Mouse (Mus musculus) heart, embryonic 16.5 days (tissue): ENCODE data around the gene Arfgap2. TPM values are rescaled to one million over a fixed set of nuclear protein-coding genes. Genes with fewer than 3 reads are reported as not detected.

Source experiments
- ATAC-seq: fragments of 200-750 bp; cut with Nextera tagmentation; replicated peaks from 2 replicates; pipeline ENCODE4 v1.8.0; 2017; ENCODE audit warnings: moderate number of reproducible peaks; ENCODE audit not compliant: insufficient read depth, low FRiP score; ENCODE audit errors: extremely low read depth
- H3K27ac ChIP-seq: fragments of 300-500 bp; sonication (generic); 2 replicates; pipeline ENCODE4 v1.5.1; 2014; ENCODE audit warnings: mild to moderate bottlenecking, low read length, control low read depth, moderate library complexity
- H3K27me3 ChIP-seq: fragments of 300-500 bp; sonication (generic); 2 replicates; pipeline ENCODE4 v1.6.1; 2014; ENCODE audit warnings: low read length, mixed read lengths; ENCODE audit not compliant: control insufficient read depth, insufficient read depth
- H3K36me3 ChIP-seq: fragments of 300-500 bp; sonication (generic); 2 replicates; pipeline ENCODE4 v1.6.1; 2014; ENCODE audit not compliant: control insufficient read depth, insufficient read depth
- H3K4me1 ChIP-seq: fragments of 300-500 bp; sonication (generic); 2 replicates; pipeline ENCODE4 v1.6.1; 2014; ENCODE audit warnings: low read length, mixed read lengths; ENCODE audit not compliant: control insufficient read depth, insufficient read depth
- H3K4me2 ChIP-seq: fragments of 300-500 bp; sonication (generic); 2 replicates; pipeline ENCODE4 v1.6.1; 2014; ENCODE audit warnings: low read depth, mild to moderate bottlenecking, control low read depth, low read length
- H3K4me3 ChIP-seq: fragments of 300-500 bp; sonication (generic); 2 replicates; pipeline ENCODE4 v1.5.1; 2014; ENCODE audit warnings: mild to moderate bottlenecking, control low read depth, low read length
- H3K9ac ChIP-seq: fragments of 300-500 bp; sonication (generic); 2 replicates; pipeline ENCODE4 v1.6.1; 2014; ENCODE audit warnings: low read length, control low read depth
- H3K9me3 ChIP-seq: fragments of 300-500 bp; sonication (generic); replicated peaks from 2 replicates; pipeline ENCODE4 v1.6.1; 2016; ENCODE audit warnings: low read length; ENCODE audit not compliant: control insufficient read depth
- WGBS: fragments of 180-500 bp; shearing (Covaris S2); extraction: QIAGEN DNeasy Blood & Tissue Kit; methylation state at CpG from one replicate; pipeline ENCODE4 v1.1.7; 2014; 5-methylcytosine and 5-hydroxymethylcytosine counted together
- polyA plus RNA-seq: library from polyadenylated mRNA; unstranded; fragments of >200 nt; fragmentation: Nextera tagmentation; extraction: Ambion mirVana; gene quantifications from 2 replicates; pipeline ENCODE4 v1.2.1, GENCODE M21; 2015

Gene Arfgap2
- polyA plus RNA-seq, 1 experiment from 2014 or later = 64.9 TPM

GRCm38 (mm10) chr2:91243416-91243815 lies 21.4 kb upstream of the Arfgap2 start:
- H3K36me3 ChIP-seq = no peaks in the 10 kb centered on the region
- H3K4me1 ChIP-seq = no peaks in the 10 kb centered on the region
- H3K4me3 ChIP-seq = no peak overlapping the region
- H3K27me3 ChIP-seq = no peaks in the 10 kb centered on the region
- 60% methylated on average over 3 of the region's 3 CpGs for WGBS
- no peak overlapping the region for H3K4me2 ChIP-seq
- no peak overlapping the region for H3K27ac ChIP-seq
- no peak for ATAC-seq
- no peak overlapping the region for H3K9ac ChIP-seq
- H3K9me3 ChIP-seq = no peaks in the 10 kb centered on the region

- H3K27me3 ChIP-seq = no peaks in the 10 kb centered on the region
- H3K4me3 ChIP-seq = no peak overlapping the region
- no peak overlapping the region for H3K27ac ChIP-seq
- H3K4me2 ChIP-seq = no peak overlapping the region
- WGBS = 71% methylated on average over 5 of the region's 5 CpGs
- no peak overlapping the region for H3K9ac ChIP-seq
- no peaks in the 10 kb centered on the region for H3K36me3 ChIP-seq
- ATAC-seq = no peak
- H3K4me1 ChIP-seq = no peaks in the 10 kb centered on the region
- H3K9me3 ChIP-seq = no peaks in the 10 kb centered on the region
These were observed 20.1 kb upstream of the Arfgap2 start for GRCm38 (mm10) chr2:91244557-91245228.

DNA sequence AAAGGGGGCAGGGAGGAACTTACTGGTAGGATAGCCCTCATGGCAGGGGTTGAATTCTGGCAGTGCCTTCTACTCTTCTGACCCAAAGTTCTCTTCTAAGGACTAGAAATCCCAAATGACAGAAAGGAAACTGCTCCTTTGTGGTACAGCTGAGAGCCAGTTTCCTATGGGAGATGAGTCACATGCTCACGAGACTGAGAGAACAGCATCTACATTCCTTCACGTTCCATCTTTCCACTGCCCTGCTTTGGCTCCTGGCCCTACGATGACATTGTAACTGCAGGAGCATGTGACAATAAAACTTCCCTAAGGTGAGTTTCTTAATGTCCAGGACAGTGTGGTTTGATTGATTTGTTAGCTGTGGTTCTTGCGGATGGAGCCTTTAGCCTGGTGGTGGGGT lies 16.4 kb upstream of the Arfgap2 start:
- no peak overlapping the region for H3K9ac ChIP-seq
- H3K36me3 ChIP-seq = no peaks in the 10 kb centered on the region
- no peak overlapping the region for H3K4me3 ChIP-seq
- H3K9me3 ChIP-seq = no peaks in the 10 kb centered on the region
- 71% methylated on average over 4 of the region's 4 CpGs for WGBS
- no peak overlapping the region for H3K4me2 ChIP-seq
- no peak for ATAC-seq
- H3K4me1 ChIP-seq = 0 out of 2 replicates have a peak, but pooled peaks cover 3% of the 10 kb centered on the region
- no peaks in the 10 kb centered on the region; the same call in 1 of the 2 replicates for H3K27me3 ChIP-seq
- H3K27ac ChIP-seq = no peak overlapping the region

GRCm38 (mm10) chr2:91252001-91252400 lies 12.8 kb upstream of the Arfgap2 start:
- Histone ChIP-seq H3K9ac (no peak overlapping the region), H3K4me2 (no peak overlapping the region), H3K4me3 (no peak overlapping the region), H3K27ac (peak overlapping the region; percentile 46), H3K27me3 (peaks cover 5% of the 10 kb centered on the region; the same call in 1 of the 2 replicates), H3K36me3 (no peaks in the 10 kb centered on the region), H3K4me1 (peaks cover 10% of the 10 kb centered on the region; the same call in 1 of the 2 replicates), H3K9me3 (no peaks in the 10 kb centered on the region)
- ATAC-seq = no peak
- WGBS = 44% methylated on average over 4 of the region's 4 CpGs

DNA sequence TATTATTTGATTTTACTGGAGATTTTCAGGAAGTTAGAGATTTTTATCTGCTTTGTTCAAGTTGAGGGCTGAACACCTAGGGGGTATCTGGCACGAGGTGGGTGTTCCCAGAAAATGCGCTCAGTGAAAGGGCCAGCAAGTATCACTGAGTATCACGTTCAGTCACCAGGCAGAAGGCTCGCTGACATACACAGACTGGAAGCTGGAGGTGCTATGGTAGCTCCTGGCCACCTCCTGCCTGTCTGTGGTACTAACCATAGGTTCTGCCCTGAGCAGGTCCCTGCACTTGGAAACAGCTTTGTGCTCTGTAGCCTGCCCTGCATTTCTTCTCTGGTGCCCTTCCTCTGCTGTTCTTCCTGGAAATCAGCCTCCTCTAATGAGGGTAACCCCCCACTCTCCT lies 12.3 kb upstream of the Arfgap2 start:
- Histone ChIP-seq H3K9me3 (no peaks in the 10 kb centered on the region), H3K4me2 (no peak overlapping the region), H3K27ac (peak overlapping the region; percentile 46), H3K4me3 (no peak overlapping the region), H3K4me1 (peaks cover 12% of the 10 kb centered on the region; the same call in 1 of the 2 replicates), H3K36me3 (no peaks in the 10 kb centered on the region), H3K9ac (no peak overlapping the region), H3K27me3 (peaks cover 5% of the 10 kb centered on the region; the same call in 1 of the 2 replicates)
- no peak for ATAC-seq
- 46% methylated on average over 4 of the region's 4 CpGs for WGBS

DNA sequence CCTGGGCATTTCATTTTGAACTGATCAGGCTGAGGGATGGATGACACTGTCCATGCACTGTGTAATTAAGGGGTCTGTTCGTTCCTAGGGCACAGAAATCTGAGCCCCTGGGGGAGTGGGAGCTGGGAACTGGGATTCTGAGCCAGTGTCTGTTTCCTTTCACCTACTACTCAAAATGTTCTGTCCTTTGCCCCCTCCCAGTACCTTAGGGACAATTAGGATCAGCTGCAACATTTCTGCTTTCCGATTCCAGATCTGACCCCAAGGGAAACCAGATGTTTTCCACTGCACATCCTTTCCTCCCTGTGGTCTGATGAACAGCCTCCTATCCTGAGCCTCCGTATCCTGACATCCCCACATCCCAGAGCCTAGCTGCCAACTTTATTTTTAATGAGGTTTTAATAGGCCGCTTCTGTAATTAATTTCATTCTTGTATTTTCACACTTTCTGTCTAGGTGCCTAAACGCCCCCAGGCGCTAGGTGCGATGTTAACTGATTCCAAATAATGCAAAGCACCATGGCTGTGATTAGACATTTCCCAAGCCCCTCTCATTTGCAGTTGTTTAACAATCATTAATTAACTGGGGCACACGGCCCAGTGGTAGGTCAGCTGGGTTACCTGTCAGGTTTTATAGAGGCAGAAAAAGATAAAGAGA lies 9.9 kb upstream of the Arfgap2 start:
- no peak for ATAC-seq
- peak overlapping the region; percentile 71 for H3K4me2 ChIP-seq
- H3K36me3 ChIP-seq = no peaks in the 10 kb centered on the region
- peaks cover 29% of the 10 kb centered on the region for H3K4me1 ChIP-seq
- WGBS = 55% methylated on average over 8 of the region's 8 CpGs
- no peak overlapping the region; the same call in 1 of the 2 replicates for H3K9ac ChIP-seq
- no peak overlapping the region for H3K27ac ChIP-seq
- H3K27me3 ChIP-seq = peaks cover 5% of the 10 kb centered on the region; the same call in 1 of the 2 replicates
- no peaks in the 10 kb centered on the region for H3K9me3 ChIP-seq
- H3K4me3 ChIP-seq = no peak overlapping the region; the same call in 1 of the 2 replicates

- Histone ChIP-seq H3K36me3 (no peaks in the 10 kb centered on the region), H3K9me3 (no peaks in the 10 kb centered on the region), H3K4me3 (peak within 1 kb of the TSS; percentile 74), H3K9ac (peak within 1 kb of the TSS; percentile 84), H3K27ac (peak within 1 kb of the TSS; percentile 84), H3K4me1 (peaks cover 31% of the 10 kb centered on the region), H3K4me2 (peak within 1 kb of the TSS; percentile 71), H3K27me3 (peaks cover 5% of the 10 kb centered on the region; the same call in 1 of the 2 replicates)
- peak; percentile 30; the same call in 1 of the 2 replicates for ATAC-seq
- 1% methylated on average over 27 of the region's 27 CpGs for WGBS
These were observed 9.1 kb upstream of the Arfgap2 start, which contains the start of gene Pacsin3 for GRCm38 (mm10) chr2:91255661-91256150. TSS of gene Pacsin3 (plus strand) at chr2:91255954.

DNA sequence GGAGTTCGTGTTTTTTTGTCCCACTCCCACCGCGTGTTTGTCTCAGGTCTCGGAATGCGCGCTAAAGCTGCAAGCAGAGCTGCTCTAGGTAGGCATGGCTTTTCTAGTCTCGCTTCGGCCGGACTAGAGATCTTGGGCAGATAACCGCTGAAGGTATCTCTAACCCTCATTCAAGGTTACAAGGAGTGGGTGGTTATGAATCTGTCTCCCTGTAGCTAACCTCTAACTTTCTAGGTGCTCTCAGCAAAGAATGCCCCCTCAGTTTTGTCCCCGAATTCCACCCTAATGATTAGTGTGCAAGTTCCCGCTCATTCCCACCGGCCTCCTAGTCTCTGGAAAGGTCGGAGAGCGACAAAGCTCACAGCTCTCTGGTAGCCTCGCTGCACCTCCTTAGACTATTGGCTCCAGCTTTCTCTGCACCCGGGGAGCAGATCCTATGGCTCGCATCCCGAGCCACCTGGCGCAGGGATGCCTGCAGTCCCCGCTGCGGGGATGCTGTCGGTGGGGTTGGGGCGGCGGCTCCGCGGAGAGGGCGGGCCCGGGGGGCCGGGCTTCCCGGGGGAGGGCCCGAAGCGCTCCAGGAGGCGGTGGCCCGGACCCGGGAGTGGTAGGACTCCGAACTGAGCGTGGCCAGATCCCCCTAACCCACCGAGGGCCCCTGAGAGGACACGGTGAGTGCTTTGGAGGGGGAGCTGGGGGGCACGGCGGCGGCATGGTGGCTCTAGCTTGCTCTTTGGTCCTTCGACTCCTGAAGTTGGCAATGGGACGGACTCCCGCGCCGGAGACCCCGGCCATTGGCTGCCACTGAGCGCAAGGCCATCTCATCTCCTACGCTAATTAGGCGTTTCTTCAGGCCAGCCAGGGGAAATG lies 8.3 kb upstream of the Arfgap2 start:
- peak overlapping the region; percentile 74 for H3K4me3 ChIP-seq
- peak; percentile 73 for ATAC-seq
- H3K36me3 ChIP-seq = peaks cover 2% of the 10 kb centered on the region
- peaks cover 31% of the 10 kb centered on the region for H3K4me1 ChIP-seq
- H3K9ac ChIP-seq = peak overlapping the region; percentile 84
- peak overlapping the region; percentile 71 for H3K4me2 ChIP-seq
- under 1% methylated on average over 52 of the region's 52 CpGs for WGBS
- peak overlapping the region; percentile 84 for H3K27ac ChIP-seq
- H3K9me3 ChIP-seq = no peaks in the 10 kb centered on the region
- H3K27me3 ChIP-seq = peaks cover 5% of the 10 kb centered on the region; the same call in 1 of the 2 replicates
